Mouse (Mus musculus): ENCODE data around the gene Panx2.
A peak's percentile ranks its signal among the peaks of the same experiment; 100 is the strongest.

Gene Panx2

GRCm38 (mm10) chr15:89122649-89123366, 63.3 kb downstream of the Panx2 start, which contains the start of gene Tubgcp6:
Gene Tubgcp6, minus strand, starts transcription at chr15:89123112.
- DNase-seq (ENCODE audit: low read depth, low spot score): peak; percentile 92
